ENCODE assay signal across 8 mouse cellular contexts in the genomic region with DNA sequence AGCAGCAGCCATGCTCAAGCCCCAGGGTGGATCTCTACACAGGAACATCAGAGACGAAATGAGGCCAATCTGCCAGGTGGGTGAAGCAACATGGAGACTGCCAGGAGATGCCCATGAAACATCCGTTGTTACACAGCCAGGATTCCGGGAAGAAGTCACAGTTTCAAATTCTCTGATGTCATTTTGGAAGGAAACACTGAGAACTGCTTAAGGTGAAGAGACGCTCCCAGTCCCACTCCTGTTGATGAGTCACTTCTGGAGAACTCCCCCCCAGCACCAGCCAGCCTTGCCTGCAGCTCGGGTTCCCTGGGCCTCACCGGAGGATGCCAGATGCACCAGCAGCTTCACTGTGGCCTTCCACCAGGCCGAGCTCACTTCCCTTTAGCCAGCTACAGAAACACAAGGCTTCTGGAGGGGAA.
DNase-seq lines count a peak whose midpoint lies in the region; ATAC-seq lines count a peak whose summit lies in the region.
"Had no signal": no experiment of that assay in that cellular context is flagged by ENCODE, and none has a peak within 500 bp of the region (broad histone marks: within the 10 kb centered on the region; RNA-seq: fewer than 3 reads in every experiment).

No protein-coding gene starts in this region.

- H3K9ac ChIP-seq in kidney, embryonic 15.5 days, result no peak overlapping the region
- H3K9ac ChIP-seq in liver, embryonic 12.5 days, result no peak overlapping the region

- H3K27ac ChIP-seq in kidney, embryonic 15.5 days, result no peak overlapping the region
- no peak overlapping the region for H3K27ac ChIP-seq in liver, embryonic 12.5 days

- 66% methylated on average over 7 of the region's 7 CpGs for WGBS in kidney, embryonic 15.5 days
- 53% methylated on average over 7 of the region's 7 CpGs for WGBS in liver, embryonic 12.5 days (ENCODE audit: insufficient replicate concordance)

- no peaks in the 10 kb centered on the region for H3K27me3 ChIP-seq in kidney, embryonic 15.5 days
- H3K27me3 ChIP-seq in liver, embryonic 12.5 days (replicated peaks), result no peaks in the 10 kb centered on the region

- H3K9me3 ChIP-seq in kidney, embryonic 15.5 days (replicated peaks), result no peaks in the 10 kb centered on the region
- H3K9me3 ChIP-seq in liver, embryonic 12.5 days (replicated peaks), result no peaks in the 10 kb centered on the region

- H3K36me3 ChIP-seq in kidney, embryonic 15.5 days, result no peaks in the 10 kb centered on the region
- no peaks in the 10 kb centered on the region for H3K36me3 ChIP-seq in liver, embryonic 12.5 days

- DNase-seq in kidney, adult 9 months, result no peak
- peak; percentile 18 for DNase-seq in adrenal gland, postnatal 25 days
- DNase-seq in cerebellum, postnatal 10 days, result peak; percentile 37 to 45
- peak; percentile 24 to 52 for DNase-seq in left cerebral cortex, postnatal 14 days (ENCODE audit: low spot score in 2 of 2)
- DNase-seq: thymus, adult 2 months had no signal

- 0 out of 2 replicates have a peak, but pooled peaks have one; percentile 18 for ATAC-seq in kidney, embryonic 15.5 days (replicated peaks; ENCODE audit: low FRiP score)
- ATAC-seq in monocyte, adult 5-6 weeks (replicated peaks; ENCODE audit: insufficient number of reproducible peaks, low FRiP score, low TSS enrichment, poor library complexity, severe bottlenecking), result no peak
- ATAC-seq in liver, embryonic 12.5 days, result no peak

- H3K4me1 ChIP-seq in kidney, embryonic 15.5 days, result peaks cover 15% of the 10 kb centered on the region; the same call in 1 of the 2 replicates
- no peaks in the 10 kb centered on the region; the same call in 1 of the 2 replicates for H3K4me1 ChIP-seq in liver, embryonic 12.5 days

- H3K4me2 ChIP-seq in kidney, embryonic 15.5 days, result no peak overlapping the region
- H3K4me2 ChIP-seq in liver, embryonic 12.5 days, result no peak overlapping the region

- no peak overlapping the region for H3K4me3 ChIP-seq in kidney, embryonic 15.5 days (replicated peaks)
- H3K4me3 ChIP-seq in liver, embryonic 12.5 days, result no peak overlapping the region

- intact Hi-C loops in left cerebral cortex, postnatal 14 days (cut with DNase I), result no loop called here
